Mouse (Mus musculus): ENCODE results near the gene Bud23. TPM values are rescaled to one million over a fixed set of nuclear protein-coding genes. Genes with fewer than 3 reads are reported as not detected.

The Bud23 gene
- total and polyA plus RNA-seq, 3 experiments, result 101 to 222 TPM; not detected in 1

DNA sequence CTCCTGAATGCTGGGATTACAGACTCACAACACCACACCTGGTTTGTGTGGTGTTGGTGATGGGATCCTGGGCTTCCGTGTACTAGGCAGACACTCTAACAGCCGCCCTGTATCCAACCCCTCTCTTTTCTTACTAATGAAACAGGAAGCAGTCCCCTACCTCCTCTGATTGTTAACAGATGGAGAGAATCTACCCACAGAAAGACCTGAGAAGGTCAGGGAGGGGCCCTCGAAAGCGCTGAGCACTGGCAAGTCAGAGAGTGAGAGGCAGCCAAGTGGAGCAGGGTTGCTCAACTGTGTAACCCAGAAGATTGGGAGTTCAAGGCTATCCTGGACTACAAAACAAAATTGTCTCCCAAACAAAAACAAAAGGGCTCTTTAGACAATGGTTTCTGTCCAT is 22.1 kb upstream of the Bud23 start:
- TF ChIP-seq SIN3A (IDR thresholded peaks at IDR 0.05; ENCODE audit: low read length), result no peak
- TF ChIP-seq USF1 (IDR thresholded peaks at IDR 0.05; ENCODE audit: low read depth, low read length), result no peak
- no peak for TF ChIP-seq KAT2A (conservative IDR thresholded peaks at IDR 0.05; ENCODE audit: low read depth, low read length)
- TF ChIP-seq E2F4 (IDR thresholded peaks at IDR 0.05; ENCODE audit: borderline replicate concordance, low read depth, low read length), result no peak
- no peak for TF ChIP-seq CTCF (IDR thresholded peaks at IDR 0.05 in 2 of 3, conservative IDR thresholded peaks at IDR 0.05 in 1 of 3; ENCODE audit: control insufficient read depth in 1 of 3, insufficient read depth in 1 of 3, low read depth in 2 of 3, low read length in 3 of 3, poor library complexity in 1 of 3, severe bottlenecking in 1 of 3)
- TF ChIP-seq ETS1 (IDR thresholded peaks at IDR 0.05; ENCODE audit: low read depth, low read length), result no peak
- no peak for TF ChIP-seq GABPA (IDR thresholded peaks at IDR 0.05; ENCODE audit: low read depth, low read length)
- no peak for TF ChIP-seq USF2 (IDR thresholded peaks at IDR 0.05; ENCODE audit: borderline replicate concordance in 1 of 2, insufficient read depth in 1 of 2, low read depth in 1 of 2, low read length in 2 of 2)
- Histone ChIP-seq H3K27ac (ENCODE audit: control insufficient read depth, low read depth, low read length) (no peak overlapping the region), H3K9ac (ENCODE audit: control insufficient read depth, low read depth, low read length, poor library complexity, severe bottlenecking) (no peak overlapping the region), H3K79me2 (ENCODE audit: control insufficient read depth, insufficient read depth, low read length, poor library complexity) (no peaks in the 10 kb centered on the region), H3K36me3 (ENCODE audit: control insufficient read depth in 1 of 2, insufficient read depth in 2 of 2, low read length in 2 of 2) (no peaks in the 10 kb centered on the region), H3K4me1 (ENCODE audit: control insufficient read depth in 1 of 2, insufficient read depth in 2 of 2, low read length in 2 of 2) (no peaks in the 10 kb centered on the region), H3K9me3 (replicated peaks; ENCODE audit: insufficient read depth, low read length) (no peaks in the 10 kb centered on the region), H3K4me3 (ENCODE audit: control insufficient read depth in 1 of 2, insufficient read depth in 1 of 2, low read depth in 2 of 2, low read length in 2 of 2) (no peak overlapping the region), H3K27me3 (ENCODE audit: control insufficient read depth in 1 of 2, insufficient read depth in 2 of 2, low read length in 2 of 2) (peaks cover 3% of the 10 kb centered on the region in 2 experiments; a peak in 3 of 4 replicates)
- DNase-seq (ENCODE audit: low read depth, low spot score), result no peak

DNA sequence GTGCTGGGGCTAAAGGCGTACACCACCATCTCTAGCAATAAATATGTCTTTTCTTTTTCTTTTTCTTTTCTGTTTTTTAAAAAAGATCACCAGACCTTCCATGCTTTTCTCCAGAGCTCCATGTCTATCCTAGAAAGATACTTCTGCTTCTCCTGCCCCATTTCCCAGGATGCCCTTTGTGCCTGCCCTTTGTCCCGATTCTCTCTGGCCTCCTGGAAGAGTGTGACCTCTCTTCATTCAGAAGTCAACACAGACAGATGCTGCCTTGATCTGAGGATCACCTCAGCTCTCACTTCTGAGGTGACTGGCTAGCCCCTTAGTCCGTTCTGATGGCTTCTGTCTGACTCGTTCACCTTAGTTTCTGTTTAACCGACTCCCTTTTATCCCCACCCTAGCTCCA is 15.8 kb upstream of the Bud23 start:
- TF ChIP-seq SMC3 (IDR thresholded peaks at IDR 0.05; ENCODE audit: low read depth, low read length) (no peak), GABPA (IDR thresholded peaks at IDR 0.05; ENCODE audit: low read depth, low read length) (no peak), MAX (IDR thresholded peaks at IDR 0.05; ENCODE audit: low read length) (no peak), HCFC1 (IDR thresholded peaks at IDR 0.05; ENCODE audit: low read depth, low read length) (no peak), USF2 (IDR thresholded peaks at IDR 0.05; ENCODE audit: borderline replicate concordance in 1 of 2, insufficient read depth in 1 of 2, low read depth in 1 of 2, low read length in 2 of 2) (no peak), ZC3H11A (IDR thresholded peaks at IDR 0.05; ENCODE audit: low read depth, low read length) (no peak), CHD2 (IDR thresholded peaks at IDR 0.05; ENCODE audit: low read length) (no peak), CHD1 (IDR thresholded peaks at IDR 0.05; ENCODE audit: low read depth, low read length) (no peak), SIN3A (IDR thresholded peaks at IDR 0.05; ENCODE audit: low read length) (no peak), TCF12 (IDR thresholded peaks at IDR 0.05; ENCODE audit: low read depth, low read length) (no peak), UBTF (IDR thresholded peaks at IDR 0.05; ENCODE audit: borderline replicate concordance, insufficient read depth, low read depth, low read length) (no peak), MEF2A (IDR thresholded peaks at IDR 0.05; ENCODE audit: extremely low read depth, insufficient replicate concordance, low read depth, low read length, poor library complexity, severe bottlenecking) (no peak), RAD21 (IDR thresholded peaks at IDR 0.05; ENCODE audit: low read depth, low read length) (no peak), EP300 (IDR thresholded peaks at IDR 0.05; ENCODE audit: low read depth in 1 of 2, low read length in 2 of 2) (no peak), TAL1 (IDR thresholded peaks at IDR 0.05; ENCODE audit: low read length) (no peak), GATA1 (IDR thresholded peaks at IDR 0.05; ENCODE audit: low read depth, low read length) (no peak), ETS1 (IDR thresholded peaks at IDR 0.05; ENCODE audit: low read depth, low read length) (no peak), BHLHE40 (IDR thresholded peaks at IDR 0.05; ENCODE audit: borderline replicate concordance, low read depth, low read length) (no peak)
- peaks cover 0 to 2% of the 10 kb centered on the region in 2 experiments; a peak in 2 of 4 replicates for H3K27me3 ChIP-seq (ENCODE audit: control insufficient read depth in 1 of 2, insufficient read depth in 2 of 2, low read length in 2 of 2)
- H3K9ac ChIP-seq (ENCODE audit: control insufficient read depth, low read depth, low read length, poor library complexity, severe bottlenecking), result no peak overlapping the region
- no peaks in the 10 kb centered on the region; the same call in 1 of the 2 replicates for H3K79me2 ChIP-seq (ENCODE audit: control insufficient read depth, insufficient read depth, low read length, poor library complexity)
- H3K4me1 ChIP-seq (ENCODE audit: control insufficient read depth in 1 of 2, insufficient read depth in 2 of 2, low read length in 2 of 2), result peaks cover 0 to 3% of the 10 kb centered on the region in 2 experiments; a peak in 1 of 4 replicates
- no peak overlapping the region for H3K4me3 ChIP-seq (ENCODE audit: control insufficient read depth in 1 of 2, insufficient read depth in 1 of 2, low read depth in 2 of 2, low read length in 2 of 2)
- DNase-seq (ENCODE audit: low read depth, low spot score), result no peak
- H3K27ac ChIP-seq (ENCODE audit: control insufficient read depth, low read depth, low read length), result no peak overlapping the region
- no peaks in the 10 kb centered on the region for H3K36me3 ChIP-seq (ENCODE audit: control insufficient read depth in 1 of 2, insufficient read depth in 2 of 2, low read length in 2 of 2)
- no peaks in the 10 kb centered on the region for H3K9me3 ChIP-seq (replicated peaks; ENCODE audit: insufficient read depth, low read length)
